Mouse (Mus musculus): ENCODE results near the gene Adgrv1.

The Adgrv1 gene

DNA sequence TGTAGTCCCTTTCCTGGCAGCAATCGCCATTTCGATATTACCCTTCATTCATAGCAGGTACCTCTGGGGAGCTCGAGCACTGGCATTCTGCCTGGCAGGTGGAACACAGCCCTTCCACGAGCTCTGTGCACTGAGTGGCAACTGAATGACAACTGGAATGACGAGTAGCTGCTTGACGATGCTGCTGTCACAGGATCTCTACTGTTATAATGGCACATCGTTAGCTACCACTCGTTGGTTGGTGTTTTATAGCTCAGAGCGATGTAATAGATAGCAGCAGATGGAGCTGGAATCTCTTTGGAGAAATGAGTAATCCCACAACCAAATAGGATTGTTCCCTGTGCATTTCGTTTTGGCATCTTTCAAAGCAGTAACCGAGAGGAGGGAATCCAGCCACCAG lies 587.6 kb downstream of the Adgrv1 start:
- DNase-seq (ENCODE audit: low spot score) = no peak
